Mouse (Mus musculus): ENCODE results near the gene Tspear.
A peak's percentile ranks its signal among the peaks of the same experiment; 100 is the strongest.
"Not testable (repeated sequence)": the region's sequence is repeated elsewhere in the genome, so short reads cannot be mapped to it uniquely, and the experiment has no call there.

Tspear gene

DNA sequence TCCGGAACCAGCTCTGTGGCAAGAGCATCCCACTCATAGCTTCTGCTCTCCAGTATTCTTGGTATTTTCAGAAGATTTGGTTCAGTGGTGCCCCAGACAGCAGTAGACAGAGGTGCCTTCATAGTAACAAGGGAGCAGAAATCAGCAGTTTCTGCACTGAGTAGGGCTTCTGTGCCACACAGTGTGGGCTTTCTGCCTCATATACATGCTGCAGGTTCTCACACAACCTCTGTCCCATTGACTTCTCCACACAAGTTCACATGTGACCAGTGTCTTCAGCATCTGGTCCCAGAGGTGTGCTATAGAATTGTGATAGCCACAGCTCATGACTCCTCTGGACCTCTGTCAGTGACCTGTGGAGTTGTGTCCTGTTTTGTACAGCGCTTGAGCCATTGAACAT lies 102.3 kb downstream of the Tspear start:
- DNase-seq (ENCODE audit: extremely low spot score), result no peak

DNA sequence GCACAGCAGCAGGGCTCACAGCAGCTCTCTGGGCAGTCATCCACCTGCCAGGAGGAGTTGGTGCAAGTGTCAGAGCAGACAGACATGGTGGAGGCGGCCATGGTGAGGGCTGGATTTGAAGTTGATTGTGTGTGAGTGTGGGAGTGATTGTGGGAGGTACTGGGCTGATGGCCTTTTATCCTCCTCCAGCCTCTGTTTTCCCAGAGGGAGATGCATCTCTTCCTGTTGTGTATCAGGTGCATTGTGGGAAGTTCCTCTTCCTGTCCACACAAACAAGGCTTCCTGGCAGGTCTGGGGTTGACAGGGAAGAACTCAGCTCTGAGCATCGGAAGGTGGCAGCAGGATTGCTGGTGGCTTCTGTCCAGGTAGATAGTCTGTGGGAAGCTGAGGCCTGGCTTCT lies 108.6 kb downstream of the Tspear start, which contains the start of gene Gm9639:
Gene Gm9639 (minus strand): TSS at position 101 of the 400 bp plus-strand sequence.
- DNase-seq (ENCODE audit: extremely low spot score), result no peak

DNA sequence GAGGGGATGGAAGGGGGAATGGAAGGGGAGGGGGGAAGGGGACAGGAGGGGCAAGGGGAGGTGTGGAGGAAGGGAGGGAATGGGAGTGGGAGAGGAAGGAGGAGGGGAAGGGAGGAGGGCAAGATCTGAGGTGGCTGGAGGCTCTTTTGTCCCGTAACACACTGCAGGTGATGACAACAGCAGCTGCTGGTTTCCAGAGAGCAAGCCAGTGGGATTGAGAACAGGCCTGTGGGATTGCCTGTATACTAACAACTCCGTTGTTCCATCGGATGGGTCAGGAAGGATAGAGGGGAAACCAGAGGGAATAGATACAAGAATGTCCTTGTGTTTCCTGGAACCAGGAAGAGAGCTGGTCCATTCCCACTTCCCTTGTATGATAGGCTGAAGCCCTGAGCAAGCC lies 111.3 kb downstream of the Tspear start:
- no peak for DNase-seq (ENCODE audit: extremely low spot score)

DNA sequence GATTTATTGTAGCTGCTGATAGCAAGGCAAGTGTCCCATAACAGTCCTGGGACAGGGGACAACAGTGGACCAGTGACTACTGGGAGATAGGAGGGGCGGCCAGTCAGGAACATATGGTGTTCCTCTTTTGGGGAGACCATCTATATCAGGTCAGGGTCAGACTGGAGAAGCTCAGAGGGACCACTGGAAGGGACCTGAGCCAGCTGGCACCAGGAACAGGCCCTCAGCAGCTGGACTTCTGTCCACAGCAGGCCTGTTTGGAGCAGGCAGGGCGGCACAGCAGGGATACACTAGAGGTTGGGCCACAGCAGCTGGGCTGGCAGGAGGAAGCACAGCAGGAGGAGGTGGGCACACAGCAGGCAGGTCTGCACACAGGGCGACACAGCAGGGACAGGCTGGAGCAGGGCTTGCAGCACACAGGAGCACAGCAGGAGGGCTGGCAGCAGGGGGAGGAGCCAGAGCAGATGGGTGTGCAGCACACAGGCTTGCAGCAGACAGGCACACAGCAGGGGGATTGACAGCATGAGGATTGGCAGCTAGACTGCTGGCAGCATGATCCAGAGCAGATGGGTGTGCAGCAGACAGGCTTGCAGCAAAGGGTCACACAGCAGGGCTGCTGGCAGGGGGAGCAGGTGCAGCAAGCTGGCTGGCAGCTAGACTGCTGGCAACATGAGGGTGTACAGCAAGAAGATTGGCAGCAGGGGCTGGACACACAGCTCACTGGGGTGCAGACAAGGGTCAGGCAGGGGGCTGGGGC lies 112.0 kb downstream of the Tspear start:
- not testable (repeated sequence) for DNase-seq (ENCODE audit: extremely low spot score)

DNA sequence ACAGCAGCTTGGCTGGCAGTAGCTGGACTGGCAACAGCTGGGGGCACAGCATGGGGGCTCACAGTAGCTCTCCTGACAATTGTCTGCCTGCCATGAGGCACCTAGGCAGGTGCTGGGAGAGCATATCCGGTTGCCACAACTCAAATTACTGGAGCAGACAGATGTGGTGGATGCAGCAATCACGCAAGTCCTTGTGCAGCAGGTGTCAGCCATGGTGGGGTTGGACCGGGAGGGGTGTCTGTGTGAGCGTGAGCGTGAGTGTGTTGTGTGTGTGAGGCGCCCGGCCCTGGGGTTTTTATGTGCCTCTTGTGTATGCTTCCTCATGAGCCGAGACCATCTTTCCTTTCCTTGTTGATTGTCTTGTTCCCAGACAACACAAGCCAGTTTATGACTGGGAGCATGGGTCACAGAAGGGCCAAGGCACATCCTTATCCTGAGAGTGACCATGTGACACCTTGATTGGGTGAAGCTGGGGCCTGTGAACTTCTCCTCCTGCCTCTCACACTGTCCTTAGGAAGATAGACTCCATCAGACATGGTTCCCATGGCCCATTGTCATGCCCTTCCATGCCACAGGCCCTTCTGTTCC lies 112.6 kb downstream of the Tspear start, which contains the start of gene Gm19668:
Gene Gm19668 (minus strand): TSS at position 213 of the 588 bp plus-strand sequence.
- DNase-seq (ENCODE audit: extremely low spot score), result no peak

DNA sequence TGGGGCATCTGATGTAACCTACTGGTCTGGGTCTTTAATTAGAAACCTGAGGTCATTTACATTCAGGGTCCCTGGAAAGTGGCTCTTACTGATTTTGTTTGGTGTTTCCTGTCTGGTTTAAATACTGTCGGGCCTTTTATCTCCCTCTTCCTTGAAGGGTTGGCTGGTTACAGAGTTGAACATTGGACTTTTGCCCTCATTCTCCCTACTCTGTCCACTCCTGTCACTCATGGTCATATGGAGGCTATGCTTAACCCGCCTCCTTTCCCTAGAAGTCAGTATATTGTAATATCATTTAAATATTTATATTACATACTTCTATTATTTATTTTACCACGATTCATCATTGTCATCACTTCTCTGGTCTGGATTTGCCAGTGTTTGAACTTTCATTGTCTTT lies 117.7 kb downstream of the Tspear start:
- DNase-seq (ENCODE audit: extremely low spot score), result no peak

DNA sequence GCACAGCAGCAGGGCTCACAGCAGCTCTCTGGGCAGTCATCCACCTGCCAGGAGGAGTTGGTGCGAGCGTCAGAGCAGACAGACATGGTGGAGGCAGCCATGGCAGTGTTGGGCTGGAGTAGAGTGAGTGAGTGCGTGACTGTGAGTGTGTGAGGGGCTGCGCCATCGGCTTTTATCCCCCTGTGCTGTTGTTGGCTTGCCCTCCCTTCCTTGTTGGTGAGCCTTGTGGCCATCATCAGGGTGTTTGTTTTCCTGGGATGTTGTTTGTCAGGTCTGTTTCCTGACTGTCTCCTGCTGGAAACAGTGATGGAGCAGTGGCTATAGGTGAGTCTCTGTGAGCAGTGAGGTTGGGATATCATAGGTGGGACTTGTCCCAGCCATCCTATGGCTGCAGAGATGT lies 125.4 kb downstream of the Tspear start, which contains the start of gene Gm9507:
Gene Gm9507 (minus strand): TSS at position 101 of the 400 bp plus-strand sequence.
- DNase-seq (ENCODE audit: extremely low spot score), result no peak

DNA sequence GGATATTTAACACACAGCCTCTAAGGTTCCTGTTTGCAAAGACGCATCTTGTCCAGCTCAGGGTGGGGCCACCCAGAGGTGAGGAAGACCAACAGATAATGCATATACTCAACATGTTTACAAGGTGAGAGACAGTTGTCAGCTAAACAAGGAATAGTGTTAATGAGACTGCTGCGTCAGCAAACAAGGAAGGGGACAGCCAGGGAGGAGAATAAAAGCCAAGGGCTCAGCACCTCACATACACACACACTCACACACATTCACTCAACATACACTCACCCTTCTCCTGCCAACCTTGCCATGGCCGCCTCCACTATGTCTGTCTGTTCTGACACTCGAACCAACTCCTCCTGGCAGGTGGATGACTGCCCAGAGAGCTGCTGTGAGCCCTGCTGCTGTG lies 128.0 kb downstream of the Tspear start, which contains the start of gene Gm2696:
Gene Gm2696 (plus strand): TSS at position 301 of the 400 bp plus-strand sequence.
- no peak for DNase-seq (ENCODE audit: extremely low spot score)

DNA sequence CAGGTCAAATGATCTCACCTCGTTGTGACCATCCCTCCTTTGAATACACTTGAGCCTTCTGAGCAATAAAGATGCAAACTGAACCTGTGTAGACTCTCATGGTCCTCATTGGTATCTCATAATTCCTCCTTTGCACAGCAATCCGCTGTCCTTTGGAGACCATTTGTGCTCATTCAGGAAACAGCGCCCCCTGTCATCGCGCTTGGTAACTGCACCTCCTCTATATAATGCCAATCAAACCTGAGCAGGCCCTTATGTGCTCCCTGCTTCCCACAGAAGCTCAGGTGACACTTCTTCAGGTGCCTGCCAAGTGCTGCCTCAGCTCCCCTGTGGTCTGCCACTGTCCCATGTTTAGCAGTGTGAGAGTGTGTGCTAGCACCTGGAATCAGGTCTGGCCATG lies 129.1 kb downstream of the Tspear start:
- DNase-seq (ENCODE audit: extremely low spot score), result peak; percentile 14

DNA sequence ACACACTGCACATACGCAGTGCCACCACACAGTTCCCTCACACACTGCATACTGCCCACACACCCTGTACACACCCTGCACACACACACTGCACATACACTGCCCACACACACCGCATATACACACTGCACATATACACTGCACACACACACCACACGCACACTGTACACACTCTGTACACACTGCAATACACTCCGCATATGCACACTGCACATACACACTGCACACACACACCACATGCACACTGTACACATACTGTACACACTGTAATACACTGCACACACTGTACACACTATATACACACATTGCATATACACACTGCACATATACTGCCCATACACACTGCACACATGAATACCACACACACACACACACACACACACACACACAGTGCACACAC lies 132.2 kb downstream of the Tspear start:
- no peak for DNase-seq (ENCODE audit: extremely low spot score)

DNA sequence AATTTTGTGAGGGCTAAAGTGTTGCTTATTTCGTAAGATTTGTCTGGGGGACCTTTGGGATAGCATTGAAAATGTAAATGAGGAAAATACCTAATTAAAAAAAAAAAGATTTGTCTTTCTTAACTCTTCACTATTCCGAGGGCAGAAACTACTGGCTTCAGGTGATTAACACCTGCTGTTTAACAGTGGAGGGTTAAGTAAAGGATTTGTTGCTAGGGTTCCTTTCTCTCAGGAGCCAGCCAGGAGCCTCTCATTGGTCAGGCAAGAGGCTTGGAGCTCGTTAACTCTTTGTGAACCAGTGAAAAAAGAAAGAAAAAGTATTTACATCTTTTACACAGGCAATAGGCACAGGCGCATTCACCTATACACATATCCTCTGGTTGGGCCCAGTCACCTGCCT lies 132.8 kb downstream of the Tspear start:
- no peak for DNase-seq (ENCODE audit: extremely low spot score)

DNA sequence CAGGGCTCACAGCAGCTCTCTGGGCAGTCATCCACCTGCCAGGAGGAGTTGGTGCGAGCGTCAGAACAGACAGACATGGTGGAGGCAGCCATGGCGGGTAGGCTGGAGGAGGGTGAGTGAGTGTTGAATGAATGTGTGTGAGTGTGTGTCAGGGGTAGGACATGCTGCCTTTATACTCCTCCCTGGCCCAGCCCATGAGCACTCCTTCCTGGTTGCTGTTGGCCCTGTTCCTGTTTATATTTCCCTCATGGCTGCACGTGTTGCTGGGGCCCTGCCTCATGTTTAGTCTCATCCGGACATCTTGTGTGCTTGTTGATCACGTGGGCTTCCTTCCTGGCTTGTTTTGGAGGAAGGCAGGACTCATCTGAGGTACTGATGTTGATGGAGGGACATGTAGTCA lies 140.6 kb downstream of the Tspear start, which contains the start of gene Krtap10-4:
Gene Krtap10-4 (minus strand): TSS at position 145 of the 400 bp plus-strand sequence.
- DNase-seq (ENCODE audit: extremely low spot score), result no peak

DNA sequence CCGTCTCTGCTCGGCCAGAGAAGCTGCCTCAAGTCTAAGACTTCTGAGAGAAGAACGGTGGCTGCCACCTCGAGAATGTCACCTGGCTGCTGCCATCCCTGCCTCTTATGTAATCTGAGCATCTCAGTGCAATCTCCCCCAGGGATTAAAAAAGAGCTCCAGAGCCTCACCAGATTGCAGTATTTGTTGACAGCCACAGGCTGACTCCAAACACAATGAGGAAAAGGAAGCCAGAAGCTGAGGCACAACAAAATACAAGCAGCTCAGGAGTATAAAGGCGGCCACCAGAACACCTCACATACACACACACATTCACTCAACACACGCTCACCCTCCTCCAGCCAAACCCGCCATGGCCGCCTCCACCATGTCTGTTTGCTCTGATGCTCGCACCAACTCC lies 149.3 kb downstream of the Tspear start, which contains the start of gene Krtap10-10:
Gene Krtap10-10 (plus strand): TSS at position 301 of the 400 bp plus-strand sequence.
- DNase-seq (ENCODE audit: extremely low spot score), result no peak

DNA sequence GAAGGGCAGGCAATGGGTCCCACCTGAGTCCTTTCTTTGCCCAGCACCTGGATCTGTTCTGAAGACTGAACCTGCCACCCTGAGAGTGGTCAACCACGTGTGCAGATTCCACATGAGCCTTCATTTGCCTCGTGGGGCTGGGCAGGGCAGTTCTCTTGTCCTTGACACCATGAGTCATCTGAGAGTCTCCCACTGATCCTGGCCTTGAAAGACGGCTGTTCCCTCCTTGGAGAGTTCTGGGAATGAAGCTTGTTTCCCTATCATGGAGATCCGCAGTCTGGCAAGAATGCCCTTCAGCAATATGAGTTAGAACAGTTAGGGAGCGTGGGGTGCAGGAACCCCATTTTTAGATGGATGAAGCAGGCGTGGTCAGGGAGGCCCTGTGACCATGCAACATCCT lies 152.6 kb downstream of the Tspear start:
- DNase-seq (ENCODE audit: extremely low spot score), result no peak

DNA sequence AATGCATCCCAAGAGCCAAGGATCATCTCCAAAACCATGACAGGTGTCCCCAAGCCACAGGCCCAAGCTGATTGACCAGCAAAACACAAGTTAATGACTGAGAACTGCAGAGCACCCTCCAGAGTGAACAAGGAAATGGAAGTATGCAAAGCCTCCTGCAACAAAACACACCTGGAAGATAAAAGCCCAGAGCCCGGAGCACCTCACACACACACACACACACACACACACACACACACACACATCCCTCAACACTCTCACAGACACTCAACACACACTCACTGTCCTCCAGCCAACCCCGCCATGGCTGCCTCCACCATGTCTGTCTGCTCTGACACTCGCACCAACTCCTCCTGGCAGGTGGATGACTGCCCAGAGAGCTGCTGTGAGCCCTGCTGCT lies 160.1 kb downstream of the Tspear start, which contains the start of gene Gm36176:
Gene Gm36176 (plus strand): TSS at position 301 of the 400 bp plus-strand sequence.
- no peak for DNase-seq (ENCODE audit: extremely low spot score)

DNA sequence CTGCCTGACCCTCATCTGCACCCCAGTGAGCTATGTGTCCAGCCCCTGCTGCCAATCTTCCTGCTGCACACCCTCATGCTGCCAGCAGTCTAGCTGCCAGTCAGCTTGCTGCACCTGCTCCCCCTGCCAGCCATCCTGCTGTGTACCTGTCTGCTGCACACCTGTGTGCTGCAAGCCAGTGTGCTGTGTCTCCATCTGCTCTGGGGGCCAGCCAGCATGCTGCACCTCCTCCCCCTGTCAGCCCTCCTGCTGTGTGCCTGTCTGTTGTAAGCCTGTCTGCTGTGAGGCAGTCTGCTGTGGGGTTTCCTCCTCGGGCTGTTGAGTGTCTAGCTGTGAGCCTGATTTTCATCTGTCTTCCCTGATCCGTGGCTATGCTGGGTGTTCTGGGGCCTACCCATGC lies 160.6 kb downstream of the Tspear start:
- no peak for DNase-seq (ENCODE audit: extremely low spot score)

DNA sequence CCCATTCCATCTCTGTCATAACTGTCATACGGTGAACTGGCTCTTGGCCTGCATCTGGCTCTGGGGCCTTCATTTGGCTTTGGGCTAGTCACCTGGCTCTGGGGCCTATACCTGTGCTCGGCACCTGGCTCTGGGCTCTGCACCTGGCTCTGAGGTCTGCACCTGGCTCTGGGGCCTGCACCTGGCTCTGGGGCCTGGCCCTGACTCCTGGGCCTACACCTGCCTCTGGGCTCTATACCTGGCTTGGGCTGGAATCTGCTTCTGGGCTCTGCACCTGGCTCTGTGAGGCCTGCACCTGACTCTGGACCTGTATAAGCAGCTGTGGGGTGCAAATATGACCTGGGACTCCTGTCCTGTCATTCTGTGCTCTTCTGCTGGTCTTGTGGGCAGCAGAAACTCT lies 161.2 kb downstream of the Tspear start:
- DNase-seq (ENCODE audit: extremely low spot score), result no peak

DNA sequence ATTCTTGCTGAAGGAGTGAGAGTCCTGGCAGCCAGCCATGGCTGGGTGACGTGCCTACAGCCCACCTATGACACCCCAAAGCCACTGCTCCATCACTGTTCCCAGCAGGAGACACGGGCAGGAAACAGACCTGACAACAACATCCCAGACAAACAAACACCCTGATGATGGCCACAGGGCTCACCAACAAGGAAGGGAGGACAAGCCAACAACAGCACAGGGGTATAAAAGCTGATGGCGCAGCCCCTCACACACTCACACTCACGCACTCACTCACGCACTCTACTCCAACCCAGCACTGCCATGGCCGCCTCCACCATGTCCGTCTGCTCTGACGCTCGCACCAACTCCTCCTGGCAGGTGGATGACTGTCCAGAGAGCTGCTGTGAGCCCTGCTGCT lies 166.2 kb downstream of the Tspear start, which contains the start of gene Gm10318:
Gene Gm10318 (plus strand): TSS at position 301 of the 400 bp plus-strand sequence.
- no peak for DNase-seq (ENCODE audit: extremely low spot score)

DNA sequence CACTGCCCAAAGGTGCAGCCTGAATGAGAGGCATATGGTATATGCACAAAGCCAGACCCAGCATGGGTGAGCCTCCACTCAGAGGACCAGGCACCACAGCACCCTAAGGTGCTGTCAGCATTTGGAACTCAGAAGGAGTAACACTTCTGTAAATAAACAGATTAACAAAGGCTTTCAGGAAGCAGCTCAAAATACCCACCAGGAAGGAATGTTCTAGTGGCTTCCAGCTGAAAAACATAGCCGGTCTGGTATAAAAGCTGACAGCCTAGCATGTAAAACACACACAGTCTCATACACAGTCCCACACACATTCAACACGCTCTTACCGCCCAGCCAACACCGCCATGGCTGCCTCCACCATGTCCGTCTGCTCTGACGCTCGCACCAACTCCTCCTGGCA lies 175.3 kb downstream of the Tspear start, which contains the start of gene Gm3285:
Gene Gm3285 (plus strand): TSS at position 301 of the 400 bp plus-strand sequence.
- DNase-seq (ENCODE audit: extremely low spot score), result no peak

DNA sequence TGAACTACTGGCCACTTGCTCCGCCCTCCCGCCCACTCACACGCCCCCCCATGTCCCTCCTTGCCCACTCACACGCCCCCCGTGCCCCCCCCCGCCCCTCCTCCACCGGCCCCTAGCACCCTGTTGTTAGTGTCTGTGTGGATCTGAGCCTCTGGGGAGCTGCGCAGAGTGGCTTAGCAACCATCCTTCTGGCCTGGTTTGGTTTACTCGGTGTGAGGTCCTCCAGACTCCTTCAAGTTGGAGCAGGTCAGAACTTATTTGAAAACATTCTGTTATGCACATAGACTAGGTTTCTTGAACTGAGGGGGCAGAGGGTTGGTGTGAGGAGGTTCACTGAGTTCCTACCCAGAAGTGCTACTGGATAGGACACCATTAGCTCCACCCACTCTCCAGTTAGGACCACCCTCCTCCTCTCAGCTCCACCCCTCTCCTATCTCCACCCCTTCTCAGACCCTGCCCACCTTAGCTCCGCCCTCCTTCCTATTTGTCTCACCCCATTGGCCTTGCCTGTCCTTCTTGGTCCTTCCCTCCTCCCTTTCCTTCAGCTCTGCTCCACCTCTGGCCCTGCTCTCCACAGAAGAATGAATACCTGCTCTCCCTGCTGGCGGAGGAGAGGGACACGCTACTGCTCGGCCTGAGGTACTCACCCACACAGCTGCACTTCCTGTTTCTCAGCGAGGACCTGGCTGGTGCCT lies 177.8 kb downstream of the Tspear start:
- DNase-seq (ENCODE audit: extremely low spot score), result peak; percentile 83

DNA sequence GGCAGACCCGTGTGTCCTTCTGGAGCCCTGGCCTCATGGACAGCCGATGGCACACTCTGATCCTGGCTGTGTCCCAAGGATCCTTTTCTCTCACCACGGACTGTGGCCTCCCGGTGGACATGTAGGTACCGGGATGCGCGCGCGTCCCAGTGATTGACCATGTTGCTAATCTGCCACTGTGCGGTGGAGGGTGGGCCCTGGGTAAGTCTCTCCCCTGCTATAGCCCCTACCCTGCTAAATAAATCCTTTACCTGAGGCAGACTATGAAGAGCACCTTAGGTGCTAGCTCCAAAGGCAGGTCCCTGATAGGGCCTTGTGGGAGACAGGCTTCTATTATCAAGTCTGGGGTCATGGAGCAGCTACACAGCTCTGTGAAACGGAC lies 178.4 kb downstream of the Tspear start:
- no peak for DNase-seq (ENCODE audit: extremely low spot score)

DNA sequence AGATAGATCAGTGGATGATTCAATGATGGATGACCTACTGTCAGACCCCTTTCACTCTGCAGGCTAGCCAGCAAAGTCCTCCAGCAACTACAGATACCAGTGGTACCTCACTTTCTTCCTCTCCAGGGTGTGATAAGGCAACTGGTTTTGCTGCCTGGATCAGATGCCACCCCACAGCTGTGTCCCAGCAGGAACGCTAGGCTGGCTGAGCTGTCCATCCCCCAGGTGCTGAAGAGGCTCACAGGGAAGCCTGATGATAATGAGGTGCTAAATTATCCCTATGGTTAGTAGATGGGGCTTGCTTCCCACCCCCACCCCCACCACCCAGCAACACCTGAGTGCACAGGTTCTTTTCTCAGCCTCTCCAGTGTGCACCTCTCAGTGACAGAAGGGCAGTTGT lies 181.2 kb downstream of the Tspear start:
- DNase-seq (ENCODE audit: extremely low spot score), result no peak
